Mouse (Mus musculus): ENCODE results near the gene Ptgr2. TPM values are rescaled to one million over a fixed set of nuclear protein-coding genes. Genes with fewer than 3 reads are reported as not detected.

The Ptgr2 gene
- polyA plus RNA-seq, 1 experiment, result 13.3 TPM

DNA sequence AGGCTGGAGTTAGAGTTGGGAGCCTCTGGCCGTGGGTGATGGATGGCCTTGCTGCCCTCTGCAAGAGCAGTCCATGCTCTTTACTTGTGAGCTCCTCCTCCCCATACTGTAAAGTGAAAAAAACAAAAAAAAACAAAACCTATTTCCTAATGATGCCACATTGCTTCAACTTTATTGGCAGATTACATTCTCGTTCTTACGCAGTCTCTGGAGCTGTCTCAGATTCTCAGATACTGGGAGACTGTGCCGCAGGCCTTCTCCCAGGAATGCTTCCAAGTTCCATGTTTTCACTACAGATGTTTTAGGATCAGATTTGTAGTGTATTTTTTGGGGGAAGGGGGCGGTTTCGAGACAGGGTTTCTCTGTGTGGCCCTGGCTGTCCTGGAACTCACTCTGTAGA, 80.1 kb downstream of the Ptgr2 start:
- H3K4me3 ChIP-seq (ENCODE audit: insufficient read depth, poor library complexity, severe bottlenecking), result no peak overlapping the region
- peaks cover 35% of the 10 kb centered on the region for H3K79me3 ChIP-seq (ENCODE audit: low read depth)
- H3K79me2 ChIP-seq (ENCODE audit: control insufficient read depth, insufficient read depth), result peaks cover 44% of the 10 kb centered on the region
- H3K36me3 ChIP-seq (ENCODE audit: control insufficient read depth, insufficient read depth), result peaks cover 9% of the 10 kb centered on the region
- no peaks in the 10 kb centered on the region for H3K27me3 ChIP-seq (ENCODE audit: control insufficient read depth, insufficient read depth, insufficient read length)
- TF ChIP-seq MAX (IDR thresholded peaks at IDR 0.05), result no peak
- no peak for TF ChIP-seq MYOG (IDR thresholded peaks at IDR 0.05; ENCODE audit: control insufficient read depth, extremely low read depth, insufficient read length)
- no peak for TF ChIP-seq CEBPB (IDR thresholded peaks at IDR 0.05; ENCODE audit: low read depth)
- TF ChIP-seq CTCF (IDR thresholded peaks at IDR 0.05; ENCODE audit: control insufficient read depth, insufficient read depth, insufficient read length), result no peak
- no peak overlapping the region for H3ac ChIP-seq (ENCODE audit: control insufficient read depth, insufficient read length, low read depth)

Other genes with a start within 250 kb of the Ptgr2 start
- under 0.01 TPM for gene Acot4, start 246.9 kb upstream of the Ptgr2 start, polyA plus RNA-seq (2012; fragmentation: generic; extraction: Trizol)
- gene Gm49366, start 246.3 kb upstream of the Ptgr2 start, polyA plus RNA-seq (2012; fragmentation: generic; extraction: Trizol), result not detected
- gene Acot3, start 233.1 kb upstream of the Ptgr2 start, polyA plus RNA-seq (2012; fragmentation: generic; extraction: Trizol), result not detected
- not detected for gene Acot5, start 215.9 kb upstream of the Ptgr2 start, polyA plus RNA-seq (2012; fragmentation: generic; extraction: Trizol)
- 0.25 TPM for gene Acot6, start 184.6 kb upstream of the Ptgr2 start, polyA plus RNA-seq (2012; fragmentation: generic; extraction: Trizol)
- gene Dnal1, start 170.9 kb upstream of the Ptgr2 start, polyA plus RNA-seq (2012; fragmentation: generic; extraction: Trizol), result 4.7 TPM
- gene Pnma1, start 136.7 kb upstream of the Ptgr2 start, polyA plus RNA-seq (2012; fragmentation: generic; extraction: Trizol), result 0.46 TPM
- gene Elmsan1, start 66.4 kb upstream of the Ptgr2 start, polyA plus RNA-seq (2012; fragmentation: generic; extraction: Trizol), result 6.5 TPM
- gene Zfp410, start 31.6 kb downstream of the Ptgr2 start, polyA plus RNA-seq (2012; fragmentation: generic; extraction: Trizol), result 23.5 TPM
- 32.7 TPM for gene Coq6, start 76.4 kb downstream of the Ptgr2 start, polyA plus RNA-seq (2012; fragmentation: generic; extraction: Trizol)
- gene Fam161b, start 76.6 kb downstream of the Ptgr2 start, polyA plus RNA-seq (2012; fragmentation: generic; extraction: Trizol), result 0.50 TPM
- gene Entpd5, start 123.8 kb downstream of the Ptgr2 start, polyA plus RNA-seq (2012; fragmentation: generic; extraction: Trizol), result 4.5 TPM
- 0.25 TPM for gene Bbof1, start 123.8 kb downstream of the Ptgr2 start, polyA plus RNA-seq (2012; fragmentation: generic; extraction: Trizol)
- 3.0 TPM for gene Rnf113a2, start 132.0 kb downstream of the Ptgr2 start, polyA plus RNA-seq (2012; fragmentation: generic; extraction: Trizol)
- gene Aldh6a1, start 165.8 kb downstream of the Ptgr2 start, polyA plus RNA-seq (2012; fragmentation: generic; extraction: Trizol), result 0.47 TPM
- 2.8 TPM for gene Lin52, start 166.2 kb downstream of the Ptgr2 start, polyA plus RNA-seq (2012; fragmentation: generic; extraction: Trizol)

Data from C2C12 (cell line).